Mouse (Mus musculus) kidney, adult 18-20 months (tissue): ENCODE results near the gene Pcnx2.

Experiments
- DNase-seq: peaks from one replicate; pipeline ENCODE4 v3.0.0; 2021

The Pcnx2 gene

GRCm38 (mm10) chr8:125816742-125817141 lies 81.4 kb downstream of the Pcnx2 start:
- no peak for DNase-seq

- DNase-seq, result no peak
These were observed 89.3 kb downstream of the Pcnx2 start for GRCm38 (mm10) chr8:125808826-125809225.

- no peak for DNase-seq
These were observed 90.2 kb downstream of the Pcnx2 start for GRCm38 (mm10) chr8:125807905-125808310.

GRCm38 (mm10) chr8:125806459-125806858 lies 91.7 kb downstream of the Pcnx2 start:
- DNase-seq, result no peak

GRCm38 (mm10) chr8:125796970-125797369 lies 101.1 kb downstream of the Pcnx2 start:
- DNase-seq, result no peak

- DNase-seq, result no peak
These were observed 102.8 kb downstream of the Pcnx2 start for GRCm38 (mm10) chr8:125795341-125795740.

- no peak for DNase-seq
These were observed 105.2 kb downstream of the Pcnx2 start for GRCm38 (mm10) chr8:125792816-125793455.

GRCm38 (mm10) chr8:125786886-125787285 lies 111.2 kb downstream of the Pcnx2 start:
- DNase-seq, result no peak

- DNase-seq, result no peak
These were observed 116.0 kb downstream of the Pcnx2 start for GRCm38 (mm10) chr8:125782161-125782560.

GRCm38 (mm10) chr8:125779656-125780055 lies 118.5 kb downstream of the Pcnx2 start:
- DNase-seq, result no peak

- DNase-seq, result no peak
These were observed 119.2 kb downstream of the Pcnx2 start for GRCm38 (mm10) chr8:125778919-125779318.

GRCm38 (mm10) chr8:125777478-125778164 lies 120.5 kb downstream of the Pcnx2 start:
- no peak for DNase-seq

- no peak for DNase-seq
These were observed 121.3 kb downstream of the Pcnx2 start for GRCm38 (mm10) chr8:125776800-125777199.

- DNase-seq, result no peak
These were observed 121.8 kb downstream of the Pcnx2 start for GRCm38 (mm10) chr8:125776314-125776713.

GRCm38 (mm10) chr8:125775031-125775430 lies 123.1 kb downstream of the Pcnx2 start:
- no peak for DNase-seq

GRCm38 (mm10) chr8:125773281-125773803 lies 124.8 kb downstream of the Pcnx2 start:
- no peak for DNase-seq

- no peak for DNase-seq
These were observed 125.8 kb downstream of the Pcnx2 start for GRCm38 (mm10) chr8:125772300-125772699.

- no peak for DNase-seq
These were observed 130.0 kb downstream of the Pcnx2 start for GRCm38 (mm10) chr8:125768079-125768478.

GRCm38 (mm10) chr8:125763066-125763786 lies 134.9 kb downstream of the Pcnx2 start:
- no peak for DNase-seq

GRCm38 (mm10) chr8:125759022-125759421 lies 139.1 kb downstream of the Pcnx2 start:
- DNase-seq, result peak; percentile 29

- no peak for DNase-seq
These were observed 141.0 kb downstream of the Pcnx2 start for GRCm38 (mm10) chr8:125757106-125757496.

- DNase-seq, result no peak
These were observed 141.6 kb downstream of the Pcnx2 start for GRCm38 (mm10) chr8:125756391-125757105.

GRCm38 (mm10) chr8:125755896-125756295 lies 142.2 kb downstream of the Pcnx2 start:
- DNase-seq, result no peak
